Mouse (Mus musculus) liver, adult 2 months (tissue): Measurements from ENCODE around the gene Notch4.

Experiments
- CTCF ChIP-seq: fragments of 200-500 bp; IDR thresholded peaks from 2 replicates; pipeline ENCODE4 v1.5.1; 2011; ENCODE audit warnings: low read depth, low read length, control low read depth
- POLR2A ChIP-seq: fragments of 200-500 bp; IDR thresholded peaks from 2 replicates; pipeline ENCODE4 v1.6.1; 2011; ENCODE audit warnings: low read length, control low read depth; ENCODE audit not compliant: insufficient read depth; ENCODE audit errors: extremely low read depth

DNA sequence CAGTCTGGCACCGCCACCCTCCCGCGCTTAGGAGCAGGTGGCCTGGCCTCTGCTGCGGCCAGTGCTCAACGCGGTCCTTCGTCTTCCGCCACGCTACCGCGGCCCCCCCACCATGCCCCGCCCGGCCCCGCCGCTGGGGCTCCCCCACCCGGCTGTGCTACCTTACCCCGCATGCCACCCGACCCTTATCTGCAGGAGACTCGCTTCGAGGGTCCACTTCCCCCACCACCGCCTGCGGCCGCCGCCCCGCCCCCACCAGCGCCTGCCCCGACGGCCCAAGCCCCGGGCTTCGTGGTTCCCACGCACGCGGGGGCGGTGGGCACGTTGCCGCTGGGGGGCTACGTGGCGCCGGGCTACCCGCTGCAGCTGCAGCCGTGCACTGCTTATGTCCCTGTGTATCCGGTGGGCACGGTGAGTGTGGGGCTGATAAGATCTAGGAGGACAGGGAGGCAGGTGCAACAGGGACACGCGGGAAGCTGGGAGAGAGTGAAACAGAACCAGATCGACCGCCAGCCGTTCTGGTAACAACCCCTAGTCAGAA lies 66.8 kb downstream of the Notch4 start:
- TF ChIP-seq CTCF (no peak), POLR2A (no peak)
